Mouse (Mus musculus): ENCODE results near the gene Sept14. TPM values are rescaled to one million over a fixed set of nuclear protein-coding genes. Genes with fewer than 3 reads are reported as not detected.
A peak's percentile ranks its signal among the peaks of the same experiment; 100 is the strongest.

Gene Sept14
- not detected for total RNA-seq (2021)
- long read RNA-seq, experiment 1 = 0 reads
- long read RNA-seq, experiment 2 = 0 reads

GRCm38 (mm10) chr5:129708412-129708811 is at the start of gene Sept14:
Gene Sept14 (minus strand): TSS chr5:129708512.
- intact Hi-C loops (cut with DNase I) = no loop called here
- DNase-seq = no peak

DNA sequence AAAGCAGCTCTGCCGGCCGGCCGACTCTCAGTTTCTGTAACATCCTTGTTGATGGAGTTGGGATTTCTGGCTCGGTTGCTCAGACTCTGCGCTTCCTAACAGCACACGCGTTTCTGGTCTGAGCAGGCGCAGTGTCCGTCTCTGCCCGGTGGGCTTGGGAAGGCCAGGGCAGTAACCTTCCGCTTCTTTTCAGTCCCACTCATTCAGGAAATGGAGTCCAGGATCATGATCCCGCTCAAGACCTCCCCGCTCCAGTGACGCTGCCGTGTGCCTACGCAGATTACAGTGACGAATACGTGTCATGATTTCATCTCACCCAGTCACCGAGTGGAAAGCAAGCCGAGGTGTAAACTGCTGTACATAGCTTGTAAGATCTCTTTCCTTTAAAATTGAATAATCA is 48.6 kb upstream of the Sept14 start:
- DNase-seq = no peak
- intact Hi-C loops (cut with DNase I) = no loop called here

DNA sequence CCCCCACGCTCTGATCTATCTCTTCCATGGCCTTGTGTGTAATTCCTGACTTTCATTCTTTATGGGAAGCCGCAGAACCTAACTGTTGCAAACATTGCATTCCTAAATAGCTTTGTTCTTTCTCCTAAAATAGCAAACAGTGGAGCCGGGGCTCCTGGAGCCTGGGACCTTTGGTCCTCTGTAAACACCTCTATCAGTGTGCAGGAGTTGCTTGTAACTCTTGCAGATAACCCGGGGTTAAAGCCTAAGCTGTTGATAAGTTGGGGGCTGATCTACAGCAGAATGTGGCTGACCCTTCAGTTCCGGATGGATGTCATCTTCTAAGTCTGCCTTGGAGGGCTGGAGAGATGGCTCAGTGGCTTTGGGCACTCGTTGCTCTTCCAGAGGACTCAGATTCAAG is 35.7 kb upstream of the Sept14 start:
- intact Hi-C loops (cut with DNase I) = no loop called here
- DNase-seq = no peak

GRCm38 (mm10) chr5:129742903-129743488 is 34.7 kb upstream of the Sept14 start:
- no peak for DNase-seq
- intact Hi-C loops (cut with DNase I) = loop anchor here (2.0 kb wide), 1 partner anchor 132 kb away; no protein-coding TSS in a partner anchor

- intact Hi-C loops (cut with DNase I) = no loop called here
- DNase-seq = peak in 1 of 2 experiments; percentile 55
Measured at GRCm38 (mm10) chr5:129740976-129741375, 32.7 kb upstream of the Sept14 start.

DNA sequence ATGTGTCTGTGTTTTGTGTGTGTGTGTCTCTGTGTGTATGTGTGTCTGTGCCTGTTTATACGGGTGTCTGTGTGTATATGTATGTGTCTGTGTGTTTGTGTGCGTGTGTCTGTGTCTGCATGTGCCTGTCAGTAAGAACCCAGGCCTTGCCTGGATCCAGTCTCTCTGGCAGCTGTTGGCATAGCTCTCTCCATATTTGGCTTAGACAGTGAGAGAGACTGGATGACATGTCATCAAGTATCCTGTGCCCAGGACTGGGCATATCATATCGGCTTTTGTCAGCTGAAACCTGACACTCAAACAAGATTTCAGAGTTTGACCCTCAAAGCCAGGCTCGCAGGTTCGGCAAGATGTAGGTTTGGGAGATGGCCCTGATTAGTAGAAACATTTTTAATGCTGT is 22.7 kb upstream of the Sept14 start:
- DNase-seq = peak; percentile 12 to 49
- intact Hi-C loops (cut with DNase I) = no loop called here

DNA sequence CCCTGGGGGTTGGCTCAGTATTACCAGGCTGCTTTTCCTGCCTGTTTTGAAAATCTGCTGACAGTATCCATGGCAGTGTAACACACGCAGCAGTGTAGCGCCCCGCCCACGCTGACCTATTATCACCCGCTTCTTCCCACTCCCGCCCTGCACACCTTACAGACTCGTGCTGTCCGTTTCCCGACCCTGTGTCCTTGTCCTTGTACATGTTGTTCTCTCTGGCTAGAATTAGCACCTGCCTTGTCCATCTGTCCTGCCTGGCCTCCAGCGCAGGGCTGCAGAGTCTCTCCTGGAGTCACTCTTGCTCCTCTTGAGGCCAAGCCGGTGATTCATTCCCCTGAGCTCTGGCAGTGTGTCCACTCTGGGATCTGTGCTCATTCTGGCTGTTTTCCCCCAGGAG is 22.0 kb upstream of the Sept14 start:
- DNase-seq = peak; percentile 50 to 57
- intact Hi-C loops (cut with DNase I) = no loop called here

DNA sequence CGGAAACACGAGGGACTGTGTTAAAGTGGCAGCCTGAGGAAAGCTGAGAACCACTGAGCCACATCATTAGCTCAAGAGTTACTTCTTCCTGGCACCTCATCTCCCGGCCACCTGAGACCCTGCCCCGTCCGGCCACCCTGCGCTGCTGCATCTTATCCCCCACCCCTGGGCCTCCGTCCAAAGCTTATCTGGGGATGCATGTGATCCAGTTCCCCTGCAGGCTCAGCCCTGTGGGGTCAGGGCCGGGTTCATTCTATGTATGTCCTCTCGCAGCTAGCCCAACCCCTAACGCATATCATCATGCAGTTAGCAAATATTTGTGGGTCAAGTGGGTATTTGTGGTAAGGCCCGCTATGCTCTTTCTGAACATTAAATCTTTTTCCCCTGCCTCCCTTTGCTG is 21.0 kb upstream of the Sept14 start:
- DNase-seq = peak; percentile 48 to 56
- intact Hi-C loops (cut with DNase I) = loop anchor here (5.0 kb wide), 1 partner anchor 57 kb away; the partner anchor contains the start of gene Zfp11

GRCm38 (mm10) chr5:129726784-129727183 is 18.5 kb upstream of the Sept14 start:
- no peak for DNase-seq
- intact Hi-C loops (cut with DNase I) = loop anchor here (5.0 kb wide), 1 partner anchor 54 kb away; the partner anchor contains the start of gene Zfp11

- DNase-seq = peak in 1 of 2 experiments; percentile 28
- intact Hi-C loops (cut with DNase I) = loop anchor here (5.0 kb wide), 1 partner anchor 54 kb away; the partner anchor contains the start of gene Zfp11
Measured at GRCm38 (mm10) chr5:129725774-129726392, 17.6 kb upstream of the Sept14 start.

DNA sequence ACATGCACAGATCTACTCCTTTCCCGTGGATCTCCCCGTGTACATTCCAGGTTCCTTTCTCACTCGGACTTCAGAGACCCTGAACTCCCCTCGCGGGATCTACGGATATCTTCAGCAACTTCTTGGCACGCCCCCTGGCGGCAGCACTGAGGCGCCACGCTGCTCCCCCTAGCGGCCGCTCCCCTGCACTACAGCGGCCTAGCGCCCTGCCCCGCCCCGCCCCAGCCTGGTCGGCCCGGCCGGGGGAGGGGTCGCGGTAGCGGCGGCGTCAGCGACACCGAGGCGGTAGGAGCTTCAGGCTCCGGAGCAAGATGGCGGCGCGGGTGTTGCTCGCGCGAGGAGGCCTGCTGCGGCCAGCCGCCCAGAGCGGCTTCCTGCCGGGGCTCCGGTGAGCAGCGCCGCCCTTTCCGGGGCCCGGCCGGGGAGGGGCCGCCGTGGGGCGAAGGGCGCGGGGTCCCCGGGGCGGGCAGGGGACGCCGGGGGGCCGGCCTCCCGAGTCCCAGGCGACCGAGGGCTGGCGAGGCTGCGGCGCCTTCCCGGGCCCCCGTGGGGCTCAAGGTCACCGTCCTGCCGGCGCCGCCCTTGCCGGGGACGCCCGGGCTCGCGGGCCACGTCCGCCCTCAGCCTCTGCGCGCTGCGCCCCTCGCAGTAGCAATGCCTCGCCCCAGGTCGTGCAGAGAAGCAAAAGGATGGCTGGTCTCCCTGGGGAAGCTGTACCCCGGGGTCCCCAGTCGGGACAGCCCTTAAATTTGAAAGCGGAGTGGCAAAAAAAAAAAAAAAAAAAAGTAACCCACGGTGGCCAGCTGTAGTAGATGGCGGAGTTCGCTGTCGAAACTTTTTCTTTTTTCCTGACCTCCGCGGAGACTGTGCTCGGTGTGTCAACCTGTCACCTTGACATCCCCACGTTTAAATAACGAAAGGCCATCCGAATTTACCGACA is 16.8 kb upstream of the Sept14 start, which contains the start of gene Nipsnap2:
Gene Nipsnap2 (plus strand): TSS at position 230 of the 940 bp plus-strand sequence.
- intact Hi-C loops (cut with DNase I) = loop anchor here (5.0 kb wide), 2 partner anchors 53 to 113 kb away; partner anchors contain the start of gene Zfp11

GRCm38 (mm10) chr5:129724268-129724667 is 16.0 kb upstream of the Sept14 start:
- intact Hi-C loops (cut with DNase I) = loop anchor here (5.0 kb wide), 1 partner anchor 112 kb away; no protein-coding TSS in a partner anchor
- no peak for DNase-seq

More for the DNA sequence above, 16.8 kb upstream of the Sept14 start, which contains the start of gene Nipsnap2:
- DNase-seq = peak; percentile 94

DNA sequence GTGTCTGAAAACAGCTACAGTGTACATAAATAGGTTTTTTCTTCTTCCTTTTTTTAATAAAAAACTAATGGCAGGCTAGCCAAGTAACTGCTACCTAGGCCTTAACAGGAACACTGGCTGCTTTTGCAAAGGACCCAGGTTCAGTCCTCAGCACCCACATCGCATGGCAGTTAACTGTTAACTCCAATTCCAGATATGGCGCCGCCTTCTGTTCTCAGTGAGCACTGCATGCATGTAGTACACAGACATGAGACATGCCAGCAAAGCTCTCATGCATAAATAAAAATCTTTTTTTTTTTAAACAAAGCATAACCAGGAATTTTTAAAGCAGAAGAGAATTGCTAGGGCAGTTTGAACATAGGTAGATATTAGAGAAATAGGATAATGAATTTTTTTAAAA is 11.9 kb upstream of the Sept14 start:
- intact Hi-C loops (cut with DNase I) = loop anchor here (5.0 kb wide), 1 partner anchor 108 kb away; no protein-coding TSS in a partner anchor
- DNase-seq = no peak

- DNase-seq = no peak
Measured at GRCm38 (mm10) chr5:129717016-129717415, 8.7 kb upstream of the Sept14 start.

DNA sequence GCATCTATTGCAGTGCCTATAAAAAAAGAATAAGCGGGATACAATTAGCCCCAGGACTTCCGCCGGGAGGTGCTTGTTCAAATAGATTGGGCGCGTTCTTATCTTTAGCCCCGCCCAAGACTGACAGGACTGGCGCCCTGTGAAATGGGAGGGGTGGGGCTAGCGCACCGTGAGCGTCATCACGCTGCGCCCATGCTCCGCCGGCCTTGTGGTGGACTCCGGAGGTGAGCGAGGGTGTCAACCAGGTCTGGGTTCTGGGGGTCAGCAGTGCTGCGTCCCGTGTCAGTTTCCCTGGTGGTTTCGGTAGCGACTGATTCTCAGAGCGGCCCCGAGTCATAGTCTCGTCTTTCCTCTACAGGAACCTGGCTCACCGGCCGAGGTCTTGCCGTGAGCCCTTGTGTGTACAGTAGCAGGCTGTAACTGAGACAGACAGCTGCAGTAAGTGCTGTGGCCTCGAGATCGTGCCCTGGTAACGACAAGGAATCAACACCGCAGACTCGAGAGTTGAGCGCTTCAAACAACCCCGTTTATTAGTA is 7.1 kb upstream of the Sept14 start, which contains the start of gene Mrps17:
Gene Mrps17 (plus strand): TSS at position 172 of the 536 bp plus-strand sequence.
- DNase-seq = peak; percentile 91 to 94
- intact Hi-C loops (cut with DNase I) = no loop called here

More at GRCm38 (mm10) chr5:129717016-129717415, 8.7 kb upstream of the Sept14 start:
- intact Hi-C loops (cut with DNase I) = no loop called here

DNA sequence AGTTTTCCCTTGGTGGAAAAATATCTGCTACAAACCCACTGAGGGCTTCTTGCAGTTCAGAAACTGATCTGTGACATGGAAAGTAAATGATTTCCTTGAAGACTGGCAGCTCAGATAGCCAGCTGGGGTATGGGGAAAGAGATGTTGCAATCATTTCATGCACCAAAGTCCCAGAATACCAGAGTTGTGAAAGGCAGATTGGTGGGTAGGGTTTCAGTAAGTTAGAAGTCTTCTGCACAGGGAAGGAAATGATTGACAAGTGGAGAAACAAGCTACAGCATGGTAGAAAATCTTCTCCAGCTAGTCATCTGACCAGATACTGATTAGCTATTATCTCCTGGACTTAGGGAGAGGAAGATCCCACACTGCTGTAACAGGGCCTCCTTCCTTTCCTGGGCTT is 4.9 kb downstream of the Sept14 start:
- intact Hi-C loops (cut with DNase I) = no loop called here
- DNase-seq = no peak

- intact Hi-C loops (cut with DNase I) = no loop called here
Measured at GRCm38 (mm10) chr5:129701706-129702105, 6.6 kb downstream of the Sept14 start.

DNA sequence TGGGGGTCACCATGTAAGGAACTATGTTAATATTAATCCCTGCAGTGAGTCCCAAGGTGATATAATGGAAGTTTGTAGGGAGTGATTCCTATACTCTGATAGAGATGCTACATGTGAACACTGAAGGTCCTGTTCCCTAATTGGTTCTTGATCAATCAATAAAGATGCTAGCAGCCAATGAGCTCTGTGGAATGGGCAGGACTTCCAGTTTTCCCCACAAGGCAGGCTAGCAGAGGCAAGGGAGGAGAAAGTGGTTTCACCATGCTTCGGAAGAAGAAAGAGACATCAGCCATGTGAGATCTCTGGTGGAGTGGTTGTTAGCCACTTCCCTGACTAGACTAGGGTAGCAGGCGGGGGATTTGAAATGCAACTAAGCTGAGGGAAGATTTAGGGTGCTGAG is 7.8 kb downstream of the Sept14 start:
- intact Hi-C loops (cut with DNase I) = no loop called here
- DNase-seq = no peak

More at GRCm38 (mm10) chr5:129701706-129702105, 6.6 kb downstream of the Sept14 start:
- DNase-seq = no peak

- DNase-seq = no peak
- intact Hi-C loops (cut with DNase I) = no loop called here
Measured at GRCm38 (mm10) chr5:129690528-129690927, 17.8 kb downstream of the Sept14 start.

GRCm38 (mm10) chr5:129687621-129688020 is 20.7 kb downstream of the Sept14 start:
- no peak for DNase-seq
- intact Hi-C loops (cut with DNase I) = no loop called here
